Mouse (Mus musculus): Measurements from ENCODE around the gene Nnmt. TPM values are rescaled to one million over a fixed set of nuclear protein-coding genes. Genes with fewer than 3 reads are reported as not detected.

Nnmt gene
- polyA plus RNA-seq (2012; rRNA removed), result 0.35 and 0.51 TPM in 2 replicates

- Histone ChIP-seq H3K4me3 (ENCODE audit: insufficient read depth, low read length) (no peak within 1 kb of the TSS), H3K4me1 (ENCODE audit: control insufficient read depth, insufficient read depth, low read length) (peaks cover 3% of the 10 kb centered on the region; the same call in 1 of the 2 replicates), H3K27ac (ENCODE audit: insufficient read depth, low read length) (no peak within 1 kb of the TSS)
- no peak for TF ChIP-seq CTCF (IDR thresholded peaks at IDR 0.05; ENCODE audit: extremely low read depth, insufficient read depth, low read length)
- TF ChIP-seq POLR2A (IDR thresholded peaks at IDR 0.05; ENCODE audit: extremely low read depth, insufficient read depth, low read length), result no peak
Measured at GRCm38 (mm10) chr9:48604939-48605598, at the start of gene Nnmt. TSS of gene Nnmt (minus strand) at chr9:48605153.

GRCm38 (mm10) chr9:48654730-48655129 lies 49.8 kb upstream of the Nnmt start:
- no peak for TF ChIP-seq CTCF (IDR thresholded peaks at IDR 0.05; ENCODE audit: extremely low read depth, insufficient read depth, low read length)
- no peak for TF ChIP-seq POLR2A (IDR thresholded peaks at IDR 0.05; ENCODE audit: extremely low read depth, insufficient read depth, low read length)
- Histone ChIP-seq H3K4me1 (ENCODE audit: control insufficient read depth, insufficient read depth, low read length) (no peaks in the 10 kb centered on the region), H3K27ac (ENCODE audit: insufficient read depth, low read length) (no peak overlapping the region), H3K4me3 (ENCODE audit: insufficient read depth, low read length) (no peak overlapping the region)

- Histone ChIP-seq H3K4me1 (ENCODE audit: control insufficient read depth, insufficient read depth, low read length) (peaks cover 2% of the 10 kb centered on the region; the same call in 1 of the 2 replicates), H3K4me3 (ENCODE audit: insufficient read depth, low read length) (no peak overlapping the region), H3K27ac (ENCODE audit: insufficient read depth, low read length) (no peak overlapping the region)
- no peak for TF ChIP-seq POLR2A (IDR thresholded peaks at IDR 0.05; ENCODE audit: extremely low read depth, insufficient read depth, low read length)
- TF ChIP-seq CTCF (IDR thresholded peaks at IDR 0.05; ENCODE audit: extremely low read depth, insufficient read depth, low read length), result no peak
Measured at GRCm38 (mm10) chr9:48653399-48654070, 48.6 kb upstream of the Nnmt start.

GRCm38 (mm10) chr9:48652026-48652425 lies 47.1 kb upstream of the Nnmt start:
- peaks cover 2% of the 10 kb centered on the region; the same call in 1 of the 2 replicates for H3K4me1 ChIP-seq (ENCODE audit: control insufficient read depth, insufficient read depth, low read length)
- H3K27ac ChIP-seq (ENCODE audit: insufficient read depth, low read length), result no peak overlapping the region
- no peak overlapping the region for H3K4me3 ChIP-seq (ENCODE audit: insufficient read depth, low read length)
- TF ChIP-seq POLR2A (IDR thresholded peaks at IDR 0.05; ENCODE audit: extremely low read depth, insufficient read depth, low read length) (no peak), CTCF (IDR thresholded peaks at IDR 0.05; ENCODE audit: extremely low read depth, insufficient read depth, low read length) (no peak)

GRCm38 (mm10) chr9:48650846-48651245 lies 45.9 kb upstream of the Nnmt start:
- Histone ChIP-seq H3K27ac (ENCODE audit: insufficient read depth, low read length) (no peak overlapping the region), H3K4me3 (ENCODE audit: insufficient read depth, low read length) (no peak overlapping the region), H3K4me1 (ENCODE audit: control insufficient read depth, insufficient read depth, low read length) (peaks cover 2% of the 10 kb centered on the region; the same call in 1 of the 2 replicates)
- TF ChIP-seq CTCF (IDR thresholded peaks at IDR 0.05; ENCODE audit: extremely low read depth, insufficient read depth, low read length), result no peak
- TF ChIP-seq POLR2A (IDR thresholded peaks at IDR 0.05; ENCODE audit: extremely low read depth, insufficient read depth, low read length), result no peak

GRCm38 (mm10) chr9:48649851-48650685 lies 45.1 kb upstream of the Nnmt start:
- H3K27ac ChIP-seq (ENCODE audit: insufficient read depth, low read length), result no peak overlapping the region
- no peak for TF ChIP-seq POLR2A (IDR thresholded peaks at IDR 0.05; ENCODE audit: extremely low read depth, insufficient read depth, low read length)
- no peak for TF ChIP-seq CTCF (IDR thresholded peaks at IDR 0.05; ENCODE audit: extremely low read depth, insufficient read depth, low read length)
- peaks cover 2% of the 10 kb centered on the region; the same call in 1 of the 2 replicates for H3K4me1 ChIP-seq (ENCODE audit: control insufficient read depth, insufficient read depth, low read length)
- no peak overlapping the region for H3K4me3 ChIP-seq (ENCODE audit: insufficient read depth, low read length)

GRCm38 (mm10) chr9:48649098-48649766 lies 44.3 kb upstream of the Nnmt start:
- no peak overlapping the region for H3K27ac ChIP-seq (ENCODE audit: insufficient read depth, low read length)
- TF ChIP-seq POLR2A (IDR thresholded peaks at IDR 0.05; ENCODE audit: extremely low read depth, insufficient read depth, low read length) (no peak), CTCF (IDR thresholded peaks at IDR 0.05; ENCODE audit: extremely low read depth, insufficient read depth, low read length) (no peak)

GRCm38 (mm10) chr9:48648285-48649097 lies 43.5 kb upstream of the Nnmt start:
- peak overlapping the region; percentile 9; the same call in 1 of the 2 replicates for H3K4me3 ChIP-seq (ENCODE audit: insufficient read depth, low read length)
- no peak overlapping the region for H3K27ac ChIP-seq (ENCODE audit: insufficient read depth, low read length)
- no peak for TF ChIP-seq POLR2A (IDR thresholded peaks at IDR 0.05; ENCODE audit: extremely low read depth, insufficient read depth, low read length)
- TF ChIP-seq CTCF (IDR thresholded peaks at IDR 0.05; ENCODE audit: extremely low read depth, insufficient read depth, low read length), result no peak

More at GRCm38 (mm10) chr9:48649098-48649766, 44.3 kb upstream of the Nnmt start:
- H3K4me1 ChIP-seq (ENCODE audit: control insufficient read depth, insufficient read depth, low read length), result peaks cover 2% of the 10 kb centered on the region; the same call in 1 of the 2 replicates
- H3K4me3 ChIP-seq (ENCODE audit: insufficient read depth, low read length), result peak overlapping the region; percentile 9; the same call in 1 of the 2 replicates

More at GRCm38 (mm10) chr9:48648285-48649097, 43.5 kb upstream of the Nnmt start:
- peaks cover 2% of the 10 kb centered on the region; the same call in 1 of the 2 replicates for H3K4me1 ChIP-seq (ENCODE audit: control insufficient read depth, insufficient read depth, low read length)

Measured in cortical plate, adult 2 months (tissue).